Mouse (Mus musculus) midbrain, postnatal 0 days (tissue): ENCODE measurements around the gene Unc5cl. TPM values are rescaled to one million over a fixed set of nuclear protein-coding genes. Genes with fewer than 3 reads are reported as not detected.
A peak's percentile ranks its signal among the peaks of the same experiment; 100 is the strongest.

Source experiments
- ATAC-seq: fragments of 200-750 bp; cut with Nextera tagmentation; 2 replicates; pipeline ENCODE4 v1.8.0; 2017; ENCODE audit warnings: moderate number of reproducible peaks, mild to moderate bottlenecking, moderate TSS enrichment, moderate library complexity; ENCODE audit not compliant: low FRiP score
- DNase-seq: peaks from one replicate; pipeline ENCODE4 v3.0.0-alpha.2; 2015; ENCODE audit warnings: low spot score
- H3K27ac ChIP-seq: fragments of 300-500 bp; sonication (generic); 2 replicates; pipeline ENCODE4 v1.5.1; 2014; ENCODE audit warnings: low read depth, mild to moderate bottlenecking, low read length, mixed read lengths
- H3K27me3 ChIP-seq: fragments of 300-500 bp; sonication (generic); 2 replicates; pipeline ENCODE4 v1.6.1; 2014; ENCODE audit warnings: low read length, control low read depth, mixed read lengths; ENCODE audit not compliant: insufficient read depth
- H3K36me3 ChIP-seq: fragments of 300-500 bp; sonication (generic); 2 replicates; pipeline ENCODE4 v1.6.1; 2014; ENCODE audit warnings: low read length, control low read depth, mixed read lengths; ENCODE audit not compliant: insufficient read depth
- H3K4me1 ChIP-seq: fragments of 300-500 bp; sonication (generic); 2 replicates; pipeline ENCODE4 v1.6.1; 2014; ENCODE audit warnings: mild to moderate bottlenecking, control low read depth, antibody characterized with exemption, low read length, mixed read lengths; ENCODE audit not compliant: insufficient read depth
- H3K4me2 ChIP-seq: fragments of 300-500 bp; sonication (generic); 2 replicates; pipeline ENCODE4 v1.6.1; 2014; ENCODE audit warnings: low read depth, mild to moderate bottlenecking, low read length, mixed read lengths; ENCODE audit not compliant: poor library complexity, severe bottlenecking
- H3K4me3 ChIP-seq: fragments of 300-500 bp; sonication (generic); 2 replicates; pipeline ENCODE4 v1.5.1; 2014; ENCODE audit warnings: low read depth, mild to moderate bottlenecking, low read length, moderate library complexity
- H3K9ac ChIP-seq: fragments of 300-500 bp; sonication (generic); replicated peaks from 2 replicates; pipeline ENCODE4 v1.6.1; 2014; ENCODE audit warnings: mild to moderate bottlenecking, low read length, moderate library complexity, mixed read lengths; ENCODE audit not compliant: poor library complexity, severe bottlenecking
- H3K9me3 ChIP-seq: fragments of 300-500 bp; sonication (generic); 2 replicates; pipeline ENCODE4 v1.6.1; 2016; ENCODE audit warnings: low read length, control low read depth
- CTCF ChIP-seq: IDR thresholded peaks from 2 replicates; pipeline ENCODE4 v1.5.1; 2016; ENCODE audit warnings: antibody characterized with exemption, mild to moderate bottlenecking
- WGBS: fragments of 180-500 bp; shearing (Covaris S2); extraction: QIAGEN DNeasy Blood & Tissue Kit; methylation state at CpG from one replicate; pipeline ENCODE4 v1.1.7; 2014; 5-methylcytosine and 5-hydroxymethylcytosine counted together
- polyA plus RNA-seq: library from polyadenylated mRNA; unstranded; fragments of >200 nt; fragmentation: Nextera tagmentation; extraction: Ambion mirVana; gene quantifications from 2 replicates; pipeline ENCODE4 v1.2.1, GENCODE M21; 2015
- total RNA-seq: library from RNA; depleted of rRNA; stranded (reverse); fragments of >200 nt; gene quantifications from 2 replicates; pipeline ENCODE4 v1.2.3, GENCODE M21; 2014

Unc5cl gene
- total and polyA plus RNA-seq, 2 experiments from 2014 or later: 0.32 to 0.49 TPM

GRCm38 (mm10) chr17:48433689-48434330, 20.9 kb upstream of the Unc5cl start:
- TF ChIP-seq CTCF: peak; percentile 40
- H3K9ac ChIP-seq: no peak overlapping the region
- no peaks in the 10 kb centered on the region for H3K4me1 ChIP-seq
- no peak for DNase-seq
- no peaks in the 10 kb centered on the region for H3K9me3 ChIP-seq
- H3K4me2 ChIP-seq: no peak overlapping the region
- ATAC-seq: no peak
- H3K27me3 ChIP-seq: no peaks in the 10 kb centered on the region
- no peak overlapping the region for H3K4me3 ChIP-seq
- H3K36me3 ChIP-seq: no peaks in the 10 kb centered on the region
- 80% methylated on average over 6 of the region's 6 CpGs for WGBS
- H3K27ac ChIP-seq: no peak overlapping the region

GRCm38 (mm10) chr17:48434479-48434878, 20.2 kb upstream of the Unc5cl start:
- no peak for DNase-seq

GRCm38 (mm10) chr17:48436487-48436886, 18.2 kb upstream of the Unc5cl start:
- Histone ChIP-seq H3K27me3 (no peaks in the 10 kb centered on the region), H3K9ac (no peak overlapping the region), H3K4me1 (no peaks in the 10 kb centered on the region), H3K9me3 (no peaks in the 10 kb centered on the region), H3K27ac (no peak overlapping the region), H3K36me3 (no peaks in the 10 kb centered on the region), H3K4me3 (no peak overlapping the region), H3K4me2 (no peak overlapping the region)
- no peak for TF ChIP-seq CTCF
- DNase-seq: no peak
- 92% methylated on average over 1 of the region's 1 CpGs for WGBS
- ATAC-seq: no peak

More at GRCm38 (mm10) chr17:48434479-48434878, 20.2 kb upstream of the Unc5cl start:
- H3K9ac ChIP-seq: no peak overlapping the region
- H3K9me3 ChIP-seq: no peaks in the 10 kb centered on the region
- no peaks in the 10 kb centered on the region for H3K4me1 ChIP-seq
- H3K27ac ChIP-seq: no peak overlapping the region
- no peak overlapping the region for H3K4me2 ChIP-seq
- no peaks in the 10 kb centered on the region for H3K36me3 ChIP-seq
- H3K27me3 ChIP-seq: no peaks in the 10 kb centered on the region
- H3K4me3 ChIP-seq: no peak overlapping the region
- WGBS: 80% methylated on average over 5 of the region's 5 CpGs
- no peak for TF ChIP-seq CTCF
- no peak for ATAC-seq

GRCm38 (mm10) chr17:48437421-48437911, 17.2 kb upstream of the Unc5cl start:
- no peaks in the 10 kb centered on the region for H3K27me3 ChIP-seq
- no peaks in the 10 kb centered on the region for H3K9me3 ChIP-seq
- ATAC-seq: peak; percentile 33; the same call in 1 of the 2 replicates
- H3K36me3 ChIP-seq: no peaks in the 10 kb centered on the region
- 0 out of 2 replicates have a peak overlapping the region, but pooled peaks have one; percentile 32 for H3K27ac ChIP-seq
- H3K4me2 ChIP-seq: no peak overlapping the region
- H3K9ac ChIP-seq: no peak overlapping the region
- DNase-seq: no peak
- no peak overlapping the region for H3K4me3 ChIP-seq
- 45% methylated on average over 7 of the region's 7 CpGs for WGBS
- H3K4me1 ChIP-seq: no peaks in the 10 kb centered on the region
- peak; percentile 12; the same call in 1 of the 2 replicates for TF ChIP-seq CTCF

GRCm38 (mm10) chr17:48442745-48443457, 11.8 kb upstream of the Unc5cl start:
- Histone ChIP-seq H3K9ac (no peak overlapping the region), H3K27ac (no peak overlapping the region), H3K27me3 (no peaks in the 10 kb centered on the region), H3K9me3 (no peaks in the 10 kb centered on the region), H3K4me3 (no peak overlapping the region), H3K4me2 (no peak overlapping the region), H3K4me1 (no peaks in the 10 kb centered on the region), H3K36me3 (no peaks in the 10 kb centered on the region)
- ATAC-seq (no peak), DNase-seq (peak; percentile 44)
- 67% methylated on average over 7 of the region's 7 CpGs for WGBS
- peak; percentile 41 for TF ChIP-seq CTCF
